Mouse (Mus musculus) activated CD4-positive, CD25-positive, alpha-beta regulatory T cell, adult 4 months (primary cell): ENCODE results near the gene Lmntd2. TPM values are rescaled to one million over a fixed set of nuclear protein-coding genes. Genes with fewer than 3 reads are reported as not detected.

Experiments
- ATAC-seq: one replicate; pipeline ENCODE4 v1.8.0; 2017
- polyA plus RNA-seq, 2 experiments: library from polyadenylated mRNA; unstranded; fragments of 100-300 nt; shearing (Covaris generic); gene quantifications; one replicate each; pipeline ENCODE4 v1.2.1; 2017

Lmntd2 gene
- polyA plus RNA-seq, 2 experiments from 2014 or later, result 5.6 to 5.9 TPM

GRCm38 (mm10) chr7:141215880-141216733, 2.2 kb upstream of the Lmntd2 start:
- ATAC-seq, result peak; percentile 16

GRCm38 (mm10) chr7:141215101-141215879, 1.4 kb upstream of the Lmntd2 start, which contains the start of gene Rassf7:
Gene Rassf7 (plus strand): TSS chr7:141215860.
- peak; percentile 97 for ATAC-seq

- ATAC-seq, result no peak
These were observed 430 bp upstream of the Lmntd2 start for GRCm38 (mm10) chr7:141214310-141214709.

- no peak for ATAC-seq
These were observed 747 bp downstream of the Lmntd2 start for GRCm38 (mm10) chr7:141213133-141213532.

GRCm38 (mm10) chr7:141210606-141211131, 3.2 kb downstream of the Lmntd2 start:
- no peak for ATAC-seq

GRCm38 (mm10) chr7:141210137-141210536, 3.7 kb downstream of the Lmntd2 start:
- ATAC-seq, result no peak

GRCm38 (mm10) chr7:141209526-141209925, 4.4 kb downstream of the Lmntd2 start:
- ATAC-seq, result no peak

GRCm38 (mm10) chr7:141206182-141206937, 7.5 kb downstream of the Lmntd2 start:
- no peak for ATAC-seq

- no peak for ATAC-seq
These were observed 8.4 kb downstream of the Lmntd2 start for GRCm38 (mm10) chr7:141205504-141205903.

GRCm38 (mm10) chr7:141204546-141204945, 9.3 kb downstream of the Lmntd2 start:
- no peak for ATAC-seq

GRCm38 (mm10) chr7:141198121-141198520, 15.8 kb downstream of the Lmntd2 start:
- no peak for ATAC-seq

GRCm38 (mm10) chr7:141196619-141197282, 17.1 kb downstream of the Lmntd2 start:
- ATAC-seq, result no peak

- no peak for ATAC-seq
These were observed 18.1 kb downstream of the Lmntd2 start for GRCm38 (mm10) chr7:141195754-141196153.

- ATAC-seq, result peak; percentile 61
These were observed 19.1 kb downstream of the Lmntd2 start for GRCm38 (mm10) chr7:141194830-141195229.

GRCm38 (mm10) chr7:141194409-141194808, 19.5 kb downstream of the Lmntd2 start:
- ATAC-seq, result no peak

GRCm38 (mm10) chr7:141193948-141194347, 19.9 kb downstream of the Lmntd2 start, which contains the start of the genes Hras and Lrrc56:
Gene Hras (minus strand): TSS chr7:141194005.
Gene Lrrc56 (plus strand): TSS chr7:141194157.
- ATAC-seq, result peak; percentile 95

- ATAC-seq, result no peak
These were observed 20.5 kb downstream of the Lmntd2 start for GRCm38 (mm10) chr7:141193348-141193856.

- ATAC-seq, result no peak
These were observed 21.0 kb downstream of the Lmntd2 start for GRCm38 (mm10) chr7:141192776-141193347.

- no peak for ATAC-seq
These were observed 21.8 kb downstream of the Lmntd2 start for GRCm38 (mm10) chr7:141191796-141192685.

- no peak for ATAC-seq
These were observed 22.8 kb downstream of the Lmntd2 start for GRCm38 (mm10) chr7:141191036-141191435.
